Mouse (Mus musculus) lung, adult 18-20 months (tissue): ENCODE data around the gene Actc1.

Experiments
- DNase-seq, 2 experiments: peaks; one replicate each; pipeline ENCODE4 v3.0.0; 2022; ENCODE audit warnings: mixed read lengths in 2 of 2

Gene Actc1

GRCm38 (mm10) chr2:114052696-114053598 is at the start of gene Actc1:
Gene Actc1, minus strand, starts transcription at chr2:114053548.
- DNase-seq: no peak

GRCm38 (mm10) chr2:114102471-114102870 is 49.1 kb upstream of the Actc1 start:
- DNase-seq: no peak

GRCm38 (mm10) chr2:114100834-114101233 is 47.5 kb upstream of the Actc1 start:
- DNase-seq: no peak

GRCm38 (mm10) chr2:114099816-114100215 is 46.5 kb upstream of the Actc1 start:
- DNase-seq: no peak

GRCm38 (mm10) chr2:114099109-114099508 is 45.8 kb upstream of the Actc1 start:
- DNase-seq: no peak

- DNase-seq: no peak
Observed at GRCm38 (mm10) chr2:114097627-114098026, 44.3 kb upstream of the Actc1 start.

- DNase-seq: no peak
Observed at GRCm38 (mm10) chr2:114096570-114096969, 43.2 kb upstream of the Actc1 start.

- no peak for DNase-seq
Observed at GRCm38 (mm10) chr2:114095348-114095747, 42.0 kb upstream of the Actc1 start.

- DNase-seq: no peak
Observed at GRCm38 (mm10) chr2:114094696-114095095, 41.3 kb upstream of the Actc1 start.

GRCm38 (mm10) chr2:114093577-114093976 is 40.2 kb upstream of the Actc1 start:
- no peak for DNase-seq

- DNase-seq: no peak
Observed at GRCm38 (mm10) chr2:114089862-114090261, 36.5 kb upstream of the Actc1 start.

- DNase-seq: no peak
Observed at GRCm38 (mm10) chr2:114087271-114087670, 33.9 kb upstream of the Actc1 start.

GRCm38 (mm10) chr2:114071876-114072275 is 18.5 kb upstream of the Actc1 start:
- no peak for DNase-seq

GRCm38 (mm10) chr2:114066226-114066625 is 12.9 kb upstream of the Actc1 start:
- DNase-seq: no peak

- DNase-seq: no peak
Observed at GRCm38 (mm10) chr2:114064004-114064403, 10.7 kb upstream of the Actc1 start.

- no peak for DNase-seq
Observed at GRCm38 (mm10) chr2:114060071-114060591, 6.8 kb upstream of the Actc1 start.

GRCm38 (mm10) chr2:114059608-114060007 is 6.3 kb upstream of the Actc1 start:
- DNase-seq: no peak

- no peak for DNase-seq
Observed at GRCm38 (mm10) chr2:114058226-114058796, 5.0 kb upstream of the Actc1 start.

- DNase-seq: no peak
Observed at GRCm38 (mm10) chr2:114057303-114057853, 4.0 kb upstream of the Actc1 start.

GRCm38 (mm10) chr2:114054129-114054528 is 781 bp upstream of the Actc1 start:
- no peak for DNase-seq

- no peak for DNase-seq
Observed at GRCm38 (mm10) chr2:114051871-114052241, 1.5 kb downstream of the Actc1 start.

- no peak for DNase-seq
Observed at GRCm38 (mm10) chr2:114051111-114051870, 2.1 kb downstream of the Actc1 start.

GRCm38 (mm10) chr2:114050150-114050549 is 3.2 kb downstream of the Actc1 start:
- DNase-seq: no peak
